Mouse (Mus musculus): ENCODE results near the gene Zc3h14.

Zc3h14 gene

DNA sequence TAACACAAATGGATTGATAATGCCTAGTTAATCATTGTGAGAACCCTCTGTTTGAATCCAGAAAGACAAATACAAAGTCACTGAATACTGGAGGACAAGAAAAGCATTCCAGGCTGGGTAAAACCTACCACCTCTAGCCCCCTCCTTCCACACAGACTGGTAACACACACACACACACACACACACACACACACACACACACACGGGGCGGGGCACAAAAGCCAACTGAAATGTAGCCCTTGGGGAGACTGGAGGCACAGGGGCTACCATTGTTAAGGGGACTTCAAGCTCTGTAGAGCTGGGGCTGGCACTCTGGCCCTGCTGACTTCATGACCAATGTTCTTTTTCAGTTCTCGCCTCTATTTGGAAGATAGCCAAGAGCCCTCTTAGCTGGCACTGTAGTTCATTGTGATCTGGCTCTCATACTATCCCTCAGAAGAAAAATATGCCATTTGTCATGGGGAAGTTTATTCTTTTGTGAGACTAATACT lies 5.7 kb upstream of the Zc3h14 start:
- DNase-seq: no peak

DNA sequence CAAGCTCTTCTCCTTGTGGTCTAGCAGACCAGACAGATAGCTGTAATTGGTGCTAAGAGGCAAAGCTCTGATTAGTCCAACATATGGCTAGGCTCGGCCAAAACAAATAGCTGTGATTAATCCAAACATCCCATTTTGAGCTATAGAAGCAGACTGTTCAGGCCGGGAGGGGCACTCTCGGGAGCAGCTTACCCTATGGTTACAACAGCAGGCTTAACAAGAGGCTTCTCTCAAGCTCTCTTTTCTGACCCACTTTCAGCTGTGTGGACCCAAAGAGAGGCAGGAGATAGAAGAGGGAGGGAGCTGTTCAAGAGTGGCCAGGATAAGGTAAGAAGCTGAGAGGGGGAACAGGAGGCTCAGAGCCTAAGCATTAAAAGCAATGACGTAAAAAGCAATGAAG lies 1.1 kb upstream of the Zc3h14 start:
- DNase-seq: no peak

DNA sequence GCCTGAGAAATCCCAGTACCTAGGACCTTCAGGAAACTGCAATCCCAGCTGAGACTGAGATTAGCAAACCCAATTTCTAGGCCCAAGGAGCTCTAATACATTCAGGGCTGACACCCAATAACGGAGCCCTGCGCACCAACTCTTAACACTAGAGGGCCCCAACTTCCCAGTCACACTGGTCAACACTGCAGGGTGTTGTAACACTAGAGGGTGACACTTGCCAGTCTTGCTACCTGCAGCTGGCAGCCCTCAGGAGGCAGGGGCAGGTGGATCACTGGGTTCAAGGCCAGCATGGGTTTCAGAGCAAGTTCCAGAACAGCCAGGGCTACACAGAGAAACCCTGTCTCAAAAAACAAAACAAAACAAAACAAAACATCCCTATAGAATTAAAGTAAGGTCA lies 633 bp upstream of the Zc3h14 start:
- DNase-seq: peak; percentile 75

DNA sequence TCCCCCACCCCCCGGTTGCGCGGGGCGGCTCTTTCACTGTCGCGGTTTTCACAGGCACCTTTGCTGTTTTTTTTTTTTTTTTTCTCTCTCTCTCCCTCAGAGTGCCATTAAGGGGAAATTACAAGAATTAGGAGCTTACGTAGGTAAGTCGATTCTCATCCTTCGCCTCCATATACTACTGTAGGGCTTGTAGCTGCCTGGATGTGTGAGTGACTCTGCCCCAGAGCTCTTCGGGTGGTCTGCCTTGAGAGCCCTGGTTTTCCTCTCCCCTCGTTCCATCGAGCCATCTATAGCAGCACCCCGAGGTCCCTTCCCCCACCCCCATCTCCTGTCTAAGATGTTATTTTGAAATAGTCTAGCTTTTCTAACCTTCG lies 603 bp downstream of the Zc3h14 start:
- DNase-seq: no peak

DNA sequence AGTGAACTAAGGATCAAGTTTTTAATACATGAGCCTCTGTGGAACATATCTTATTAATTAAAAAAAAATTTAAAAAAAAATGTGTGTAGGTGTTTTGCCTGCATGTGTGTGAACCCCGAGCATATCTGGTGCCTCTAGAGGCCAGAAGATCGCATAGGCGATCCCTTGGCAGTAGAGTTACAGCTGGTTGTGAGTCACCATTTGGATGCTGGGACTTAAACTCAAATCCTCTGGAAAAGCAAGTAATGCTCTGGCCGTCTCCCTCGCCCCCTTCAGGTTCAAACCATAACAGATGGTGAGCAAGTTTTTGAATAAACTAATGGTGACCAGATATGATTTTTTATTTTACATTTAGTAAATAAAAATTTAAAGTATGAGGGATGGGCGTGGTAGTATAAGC lies 10.9 kb downstream of the Zc3h14 start:
- no peak for DNase-seq

DNA sequence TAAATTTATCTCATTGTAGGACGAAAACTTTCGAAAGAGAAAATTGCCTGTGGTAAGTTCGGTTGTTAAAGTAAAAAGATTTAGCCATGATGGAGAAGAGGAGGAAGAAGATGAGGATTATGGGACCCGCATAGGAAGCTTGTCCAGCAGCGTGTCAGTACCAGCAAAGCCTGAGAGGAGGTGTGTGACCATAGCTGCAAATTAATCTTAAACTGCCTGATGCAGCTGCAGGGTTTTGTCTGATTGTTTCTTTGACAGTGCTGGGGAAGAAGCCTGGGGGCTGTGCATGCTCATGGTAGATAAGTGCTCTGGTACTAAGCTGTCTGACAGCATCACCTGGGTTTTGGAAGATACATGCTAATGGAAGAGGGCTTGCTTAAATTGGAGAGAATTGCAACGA lies 12.9 kb downstream of the Zc3h14 start:
- no peak for DNase-seq

DNA sequence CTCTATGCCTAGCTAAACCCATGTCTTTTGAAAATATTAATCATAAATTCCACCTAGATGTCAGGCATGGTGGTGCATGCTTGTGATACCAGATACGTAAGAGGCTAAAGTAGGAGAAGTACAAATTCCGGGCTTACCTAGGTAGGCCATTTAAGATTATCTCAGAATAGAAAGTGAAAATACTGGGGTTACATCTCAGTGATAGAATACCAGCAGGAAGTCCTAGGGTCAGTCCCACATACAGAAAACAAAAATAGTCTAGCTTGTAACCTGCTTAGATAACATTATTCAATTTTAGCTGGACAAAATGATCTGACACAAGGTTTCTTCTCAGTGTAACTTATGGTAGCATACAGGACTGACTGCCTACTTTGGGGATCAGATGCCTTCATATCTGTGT lies 19.5 kb downstream of the Zc3h14 start:
- no peak for DNase-seq

DNA sequence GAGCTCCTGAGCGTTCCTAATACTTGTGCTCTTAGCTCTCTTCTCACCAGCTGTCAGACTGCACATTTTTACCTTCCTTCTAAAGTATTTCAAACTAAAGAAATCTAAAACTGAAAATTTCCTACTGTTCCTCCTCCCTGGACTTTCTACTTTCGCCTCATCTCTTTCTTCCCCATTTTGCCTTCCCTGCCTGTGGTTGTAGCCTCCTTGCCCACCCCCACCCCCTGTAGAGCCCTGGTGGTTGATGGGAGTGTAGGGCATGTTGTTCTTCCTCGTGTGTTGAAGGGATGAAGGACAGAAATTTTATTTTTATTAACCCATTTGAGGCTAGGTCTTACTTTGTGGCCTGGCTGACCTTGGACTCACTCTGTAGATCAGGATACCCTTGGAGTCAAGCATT lies 30.7 kb downstream of the Zc3h14 start:
- DNase-seq: no peak

DNA sequence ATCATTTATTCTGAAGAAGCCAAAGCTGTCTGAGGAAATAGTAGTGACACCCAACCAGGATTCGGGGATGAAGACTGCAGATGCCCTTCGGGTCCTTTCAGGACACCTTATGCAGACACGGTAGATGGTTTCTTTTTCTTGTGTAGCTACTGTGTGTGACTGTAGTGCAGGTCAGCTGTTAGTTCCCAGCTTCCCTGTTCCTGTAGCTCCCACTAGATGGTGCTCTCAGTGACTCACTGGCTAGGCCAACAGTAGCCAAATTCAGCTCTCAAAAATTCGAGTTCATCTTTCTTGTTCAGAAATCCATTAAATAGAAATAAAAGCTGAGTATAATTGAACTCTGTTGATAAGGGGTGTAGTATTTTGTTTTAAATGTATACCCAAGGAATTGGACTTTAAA lies 32.4 kb downstream of the Zc3h14 start:
- DNase-seq: no peak

DNA sequence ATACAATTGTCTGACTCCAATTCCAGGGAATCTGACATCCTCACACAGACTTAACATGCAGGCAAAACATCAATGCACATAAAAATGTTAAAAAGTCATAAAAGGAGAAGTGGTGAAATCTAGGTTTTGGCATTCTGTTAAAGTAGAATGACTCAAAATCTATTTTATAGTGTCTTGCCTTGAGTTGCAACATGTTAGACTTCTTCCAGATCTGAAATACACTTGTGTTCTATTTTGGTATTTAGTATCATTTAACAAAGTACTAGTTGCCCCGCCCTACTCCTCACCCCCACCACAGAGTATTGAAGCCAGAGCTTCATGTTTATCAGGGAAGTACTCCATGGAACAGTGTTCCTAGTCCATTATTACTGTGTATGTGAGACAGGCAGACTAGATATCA lies 37.5 kb downstream of the Zc3h14 start:
- DNase-seq: no peak

DNA sequence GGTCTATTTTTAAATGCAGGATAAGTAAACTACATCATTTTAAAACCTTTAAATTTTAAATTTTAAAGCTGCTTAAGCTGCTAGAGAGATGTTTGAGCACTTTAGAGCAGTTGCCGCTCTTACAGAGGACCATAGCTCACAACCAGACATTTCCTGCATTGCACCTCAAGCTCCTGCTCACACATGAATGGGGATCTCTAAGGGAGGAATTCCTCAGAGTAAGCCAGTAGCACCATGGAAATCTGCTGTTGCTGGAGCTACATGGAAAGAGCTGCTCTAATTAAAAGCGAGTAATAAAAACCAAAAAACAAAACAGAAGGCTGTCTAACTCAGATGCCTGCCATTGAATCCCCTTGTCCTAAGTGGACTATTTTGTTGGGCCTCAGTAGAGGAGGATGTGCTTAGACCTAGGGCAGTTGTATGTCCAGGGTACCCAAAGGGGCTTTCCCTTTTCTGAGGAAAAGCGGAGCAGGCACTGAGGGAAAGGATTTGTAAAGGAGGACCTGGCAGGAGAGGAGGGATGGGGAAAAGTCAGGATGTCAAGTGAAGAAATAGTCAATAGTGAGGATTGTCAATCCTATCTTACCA lies 49.1 kb downstream of the Zc3h14 start:
- DNase-seq: no peak

DNA sequence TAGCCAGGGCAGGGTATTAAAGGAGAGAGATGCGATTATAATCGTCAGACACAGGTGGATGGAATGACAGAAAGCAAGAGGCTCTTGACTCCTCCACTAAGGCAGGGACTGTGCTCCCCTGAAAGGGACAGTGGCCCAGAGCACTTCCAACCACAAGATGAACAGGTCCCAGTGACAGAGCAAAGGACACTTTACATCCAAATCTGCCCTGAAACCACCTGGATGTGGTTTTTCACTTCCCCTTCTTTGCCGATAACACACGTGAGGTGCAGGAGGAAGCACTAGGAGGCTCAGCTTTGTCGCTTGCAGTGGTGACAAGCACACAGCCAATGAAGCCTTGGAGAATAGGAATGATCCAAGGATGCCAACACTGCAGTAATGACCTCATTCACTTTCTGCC lies 53.6 kb downstream of the Zc3h14 start:
- no peak for DNase-seq

DNA sequence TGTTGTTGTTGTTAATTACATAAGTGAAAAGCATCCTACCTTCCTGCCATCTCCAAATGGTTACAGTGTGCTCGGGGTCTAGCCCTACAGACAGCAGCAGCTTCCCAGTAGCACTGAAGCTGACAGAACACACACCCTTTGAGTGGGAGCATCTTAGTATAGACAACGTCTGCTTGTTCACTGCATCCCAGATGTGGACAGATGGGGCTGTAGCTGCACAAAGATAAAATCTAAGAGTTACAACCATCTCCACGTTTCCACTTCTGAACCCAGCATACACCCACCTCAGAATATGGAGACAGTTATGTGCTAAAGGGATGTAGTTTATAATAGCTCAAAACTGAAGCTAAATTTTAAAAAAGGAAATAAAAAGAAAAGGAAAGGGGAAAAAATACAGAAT lies 55.5 kb downstream of the Zc3h14 start:
- DNase-seq: no peak

DNA sequence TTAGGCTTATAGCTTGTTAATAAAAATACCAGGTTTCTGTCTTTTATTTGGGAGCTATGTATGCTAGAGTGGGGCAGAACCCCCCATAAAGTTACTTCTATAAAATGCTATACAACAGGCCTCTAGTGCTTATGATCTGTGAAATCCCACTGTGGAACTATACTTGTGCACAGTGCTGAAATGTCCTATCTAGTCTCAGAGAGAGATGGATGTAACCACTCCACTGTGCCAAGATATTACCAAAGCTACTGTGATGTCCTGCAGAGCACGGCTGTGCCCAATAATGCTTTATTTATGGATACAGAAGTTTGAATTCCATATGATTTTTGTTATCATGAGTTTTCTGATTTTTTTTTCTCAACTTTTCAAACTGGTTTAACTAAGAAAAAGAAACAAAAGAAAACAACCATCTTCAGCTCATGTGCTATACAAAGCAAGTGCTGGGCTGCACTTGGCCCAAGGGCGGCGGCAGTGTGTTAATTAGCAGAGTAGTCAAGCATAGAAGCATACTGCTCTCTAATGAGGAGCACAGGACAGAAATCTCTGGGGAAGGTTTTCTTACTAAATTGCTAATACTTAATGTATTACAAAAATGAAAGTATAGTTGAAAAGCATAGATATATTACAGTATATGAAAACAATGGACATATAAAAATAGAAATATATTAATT lies 57.4 kb downstream of the Zc3h14 start:
- no peak for DNase-seq

DNA sequence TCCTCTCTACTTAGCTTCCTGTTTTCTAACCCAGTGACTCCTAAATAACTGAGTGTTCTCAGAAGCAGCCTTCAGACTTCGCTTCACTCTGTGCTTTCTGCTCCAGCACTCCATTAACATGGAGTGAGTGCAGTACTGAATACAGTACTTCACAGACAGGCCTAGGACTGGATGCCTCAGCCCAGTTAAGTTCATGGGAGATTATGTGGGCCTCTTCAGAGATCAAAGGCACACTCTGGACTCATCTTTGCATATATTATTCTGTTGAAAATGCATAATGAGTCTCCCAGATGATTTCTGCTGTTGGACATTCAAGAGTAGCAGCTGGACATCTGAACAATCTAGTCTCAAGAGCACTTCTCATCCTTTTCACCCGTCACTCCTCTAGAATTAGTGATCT lies 74.0 kb downstream of the Zc3h14 start:
- no peak for DNase-seq

DNA sequence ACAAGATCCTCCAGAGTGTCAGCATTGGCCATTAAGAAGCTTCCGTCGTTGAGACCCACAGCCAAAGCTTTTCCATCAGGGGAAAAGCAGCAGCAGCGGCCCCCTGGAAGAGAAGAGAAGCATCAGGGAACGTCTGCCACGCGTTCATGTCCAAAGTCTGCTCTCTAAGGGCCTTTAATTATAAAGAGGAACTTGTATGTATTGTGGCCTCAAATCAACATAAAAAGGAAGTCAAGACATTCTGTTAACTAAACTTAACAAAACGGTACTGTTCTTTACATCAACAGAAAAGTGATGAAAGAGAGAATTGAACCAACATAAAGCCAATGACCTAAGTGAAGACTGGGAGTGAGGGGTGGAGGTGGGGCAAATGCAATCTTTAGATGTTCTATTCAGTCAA lies 84.4 kb downstream of the Zc3h14 start:
- DNase-seq: no peak

DNA sequence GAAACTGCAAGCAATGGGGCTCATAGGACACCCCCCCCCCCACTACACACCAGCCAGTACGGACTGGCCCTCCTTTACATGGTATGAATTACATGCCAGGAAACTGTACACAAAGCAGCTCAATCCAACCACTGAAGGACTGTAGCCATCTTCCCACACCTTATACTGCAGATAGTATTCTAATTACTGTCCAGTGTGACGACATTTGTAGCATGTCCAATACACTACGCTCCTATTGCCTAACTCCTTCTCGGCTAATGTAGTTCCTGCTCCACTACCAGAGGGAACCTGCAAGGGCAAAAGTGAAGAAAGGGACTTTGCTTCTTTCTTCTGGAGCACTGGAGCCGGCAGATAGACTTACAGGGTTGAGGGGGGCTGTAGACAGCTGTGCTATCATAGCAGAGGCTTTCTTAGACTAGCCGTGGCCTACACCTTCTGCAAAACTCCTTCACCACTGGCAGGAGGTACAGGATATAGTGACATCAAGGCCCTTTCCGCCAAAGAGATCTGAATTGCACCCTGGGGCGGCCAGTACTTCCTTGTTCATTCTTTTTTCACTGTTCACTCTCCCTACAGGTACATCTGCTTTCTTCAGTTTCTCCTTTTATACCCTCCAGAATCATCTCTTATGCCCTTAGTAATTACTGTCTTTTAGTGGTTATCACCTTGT lies 86.3 kb downstream of the Zc3h14 start:
- no peak for DNase-seq

DNA sequence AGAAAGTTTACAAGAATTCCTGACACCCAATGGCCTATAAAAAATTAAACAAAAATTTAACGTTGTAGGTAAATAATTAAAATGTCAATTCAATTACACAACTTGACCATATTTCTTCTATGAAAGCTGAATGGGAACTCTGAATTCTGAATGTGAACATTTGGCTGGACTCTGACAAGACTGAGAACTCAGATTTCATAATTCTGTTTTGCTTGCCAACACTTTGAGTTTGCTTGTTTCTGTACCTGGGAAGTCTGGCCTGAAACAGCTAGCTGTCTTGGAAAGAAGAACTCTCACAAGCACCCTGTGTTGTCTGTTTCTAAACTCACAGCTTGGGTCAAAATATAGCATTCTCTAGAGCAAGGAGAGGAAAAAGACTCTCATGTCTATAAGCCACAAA lies 87.1 kb downstream of the Zc3h14 start:
- no peak for DNase-seq

DNA sequence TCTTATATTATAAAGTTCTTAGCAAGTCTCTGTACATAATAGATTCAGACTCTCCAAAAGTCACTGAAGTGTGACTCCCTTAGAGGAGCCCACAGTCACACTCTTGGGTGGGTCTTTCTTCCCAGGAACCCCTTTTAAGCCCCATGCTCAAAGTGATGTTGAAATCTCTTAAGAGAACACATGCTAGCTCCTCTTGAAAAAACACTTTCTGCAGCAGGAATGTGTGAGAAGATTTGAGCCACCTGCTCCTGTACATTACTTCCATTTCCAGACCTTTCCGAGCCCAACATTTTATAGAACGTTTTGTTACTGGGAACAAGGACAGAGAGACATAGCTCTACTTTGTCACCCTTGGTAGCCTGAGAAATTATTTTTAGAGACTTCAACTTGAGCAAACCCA lies 88.1 kb downstream of the Zc3h14 start:
- no peak for DNase-seq

DNA sequence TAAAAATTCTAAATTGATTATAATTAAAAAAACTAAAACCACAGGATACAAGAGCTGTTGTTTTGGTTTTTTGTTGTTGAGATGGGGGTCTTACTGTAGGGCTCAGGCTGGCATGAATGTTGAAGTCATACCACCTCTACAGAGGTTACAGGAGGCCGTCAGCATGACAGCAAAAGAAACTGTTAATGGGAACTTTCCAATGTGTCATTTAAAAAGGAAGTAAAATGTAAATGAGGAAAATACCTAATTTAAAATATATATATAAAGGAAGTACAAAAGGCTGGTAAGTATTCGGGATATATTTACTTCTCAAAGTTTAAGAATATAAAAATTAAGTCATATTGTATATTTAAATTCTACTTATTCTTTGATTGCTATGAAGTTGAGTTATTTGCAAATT lies 88.7 kb downstream of the Zc3h14 start:
- DNase-seq: no peak
